ENCODE assay signal across 14 mouse cellular contexts in the genomic region with DNA sequence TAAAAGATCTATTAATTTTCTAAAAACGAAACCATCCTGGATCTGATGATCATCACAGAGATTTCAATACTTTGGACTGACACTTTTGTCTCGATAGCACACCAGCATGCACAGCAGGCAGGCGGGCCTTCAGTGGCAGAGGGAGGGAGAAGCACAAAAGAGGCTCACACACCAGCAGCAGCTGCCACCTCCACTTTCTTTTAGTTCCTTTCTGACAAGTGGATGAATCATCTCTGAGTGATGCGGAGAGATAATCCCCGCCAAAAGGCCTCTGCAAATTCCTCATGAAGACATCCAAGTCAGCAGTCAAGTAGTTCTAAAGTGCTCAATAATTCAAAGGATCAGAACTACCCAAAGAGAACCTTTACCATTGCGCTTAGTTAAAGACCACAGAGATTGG. TPM values are rescaled to one million over a fixed set of nuclear protein-coding genes. Genes with fewer than 3 reads are reported as not detected.
A peak's percentile ranks its signal among the peaks of the same experiment; 100 is the strongest.
DNase-seq lines count a peak whose midpoint lies in the region; ATAC-seq and TF ChIP-seq lines count a peak whose summit lies in the region.
"Had no signal": no experiment of that assay in that cellular context is flagged by ENCODE, and none has a peak within 500 bp of the region (broad histone marks: within the 10 kb centered on the region; RNA-seq: fewer than 3 reads in every experiment).

No protein-coding gene starts in this region.

- ATAC-seq in hindbrain, embryonic 15.5 days (ENCODE audit: low FRiP score, low read depth) = no peak

- 45% methylated on average over 6 of the region's 6 CpGs for whole genome bisulfite sequencing in hindbrain, embryonic 15.5 days
- 74% methylated on average over 6 of the region's 6 CpGs for WGBS in thymus, adult 2 months

- no peaks in the 10 kb centered on the region for H3K27me3 ChIP-seq in hindbrain, embryonic 15.5 days
- H3K27me3 ChIP-seq in thymus, adult 2 months (ENCODE audit: control insufficient read depth, insufficient read depth, low read length) = no peaks in the 10 kb centered on the region

- H3K4me3 ChIP-seq in hindbrain, embryonic 15.5 days = no peak overlapping the region
- no peak overlapping the region for H3K4me3 ChIP-seq in thymus, adult 2 months (ENCODE audit: control insufficient read depth, insufficient read depth, low read length)

- peak overlapping the region; percentile 50; the same call in 1 of the 2 replicates for H3K27ac ChIP-seq in hindbrain, embryonic 15.5 days (replicated peaks)
- no peak overlapping the region for H3K27ac ChIP-seq in thymus, adult 2 months (ENCODE audit: control insufficient read depth, insufficient read depth, low read length)

- TF ChIP-seq POLR2A in thymus, adult 2 months (IDR thresholded peaks at IDR 0.05; ENCODE audit: control insufficient read depth, extremely low read depth, insufficient read depth, low read length, poor library complexity) = no peak

- no peak overlapping the region for H3K4me2 ChIP-seq in hindbrain, embryonic 15.5 days

- TF ChIP-seq CTCF in thymus, adult 2 months (IDR thresholded peaks at IDR 0.05; ENCODE audit: borderline replicate concordance, control insufficient read depth, extremely low read depth, insufficient read depth, low read length, poor library complexity) = no peak

- DNase-seq in adrenal gland, adult 2 months = peak; percentile 49
- no peak for DNase-seq in adrenal gland, postnatal 25 days
- peak; percentile 47 to 70 for DNase-seq in right cerebral cortex, adult 2 months (ENCODE audit: low spot score in 2 of 2)
- DNase-seq in right cerebral cortex, postnatal 25 days = no peak
- peak; percentile 45 for DNase-seq in retina, postnatal 1 day
- no peak for DNase-seq in thymus, adult 2 months
- DNase-seq in ovary, adult 18-20 months (ENCODE audit: low spot score) = no peak
- DNase-seq: cerebellum, postnatal 36 days; heart, postnatal 10 days; kidney, adult 8-10 months; liver; lung, postnatal 14 days; spleen, adult 18-20 months had no signal

- no peaks in the 10 kb centered on the region for H3K9me3 ChIP-seq in hindbrain, embryonic 15.5 days

- H3K4me1 ChIP-seq in hindbrain, embryonic 15.5 days (replicated peaks) = peaks cover 70% of the 10 kb centered on the region
- peaks cover 74% of the 10 kb centered on the region for H3K4me1 ChIP-seq in thymus, adult 2 months (replicated peaks; ENCODE audit: control insufficient read depth, insufficient read depth, low read length)

- no peak overlapping the region for H3K9ac ChIP-seq in hindbrain, embryonic 15.5 days

- H3K36me3 ChIP-seq in hindbrain, embryonic 15.5 days = no peaks in the 10 kb centered on the region
- H3K36me3 ChIP-seq in thymus, adult 2 months (ENCODE audit: control insufficient read depth, insufficient read depth, low read length) = no peaks in the 10 kb centered on the region

RNA-seq across cellular contexts. Expression of a gene that starts 51.8 kb away (rescaled TPM):
- total RNA-seq in adrenal gland, adult 2 months (2021) = 100 to 1,000 TPM; 109 to 185 TPM
- polyA plus RNA-seq in adrenal gland, adult 2 months (2012; rRNA removed) = 737 and 1,088 TPM in 2 replicates
- 103 and 131 TPM in 2 replicates for total RNA-seq in adrenal gland, postnatal 25 days (2021)
- polyA plus RNA-seq in hindbrain, embryonic 15.5 days (2015; fragmentation: Nextera tagmentation; extraction: Ambion mirVana) = 2.9 and 3.5 TPM in 2 replicates
- polyA plus RNA-seq in thymus, adult 2 months (2012; rRNA removed) = 48.4 and 50.5 TPM in 2 replicates

Comparison
In these comparisons a context has a peak if more than half of its experiments do, and no peak if none do; other contexts are left out.
1. DNase-seq: peak in adrenal gland, adult 2 months (single experiment), right cerebral cortex, adult 2 months (2 of 2) and retina, postnatal 1 day (single experiment); none in adrenal gland, postnatal 25 days (single experiment), right cerebral cortex, postnatal 25 days (single experiment), thymus, adult 2 months (single experiment) and ovary, adult 18-20 months (single experiment).
2. RNA of a gene that starts 51.8 kb away (polyA plus RNA-seq): 737 to 1,088 TPM in adrenal gland, adult 2 months; 48.4 to 50.5 TPM in thymus, adult 2 months and 2.9 to 3.5 TPM in hindbrain, embryonic 15.5 days; every median in the first group is over 10 times any median in the second.